Mouse (Mus musculus) stomach, embryonic 16.5 days (tissue): ENCODE data around the gene Mllt11. TPM values are rescaled to one million over a fixed set of nuclear protein-coding genes. Genes with fewer than 3 reads are reported as not detected.

ENCODE experiments used
- ATAC-seq: fragments of 200-750 bp; cut with Nextera tagmentation; 2 replicates; pipeline ENCODE4 v1.8.0; 2017; ENCODE audit warnings: moderate number of reproducible peaks, moderate TSS enrichment; ENCODE audit not compliant: insufficient read depth, low FRiP score
- H3K27ac ChIP-seq: fragments of 300-500 bp; sonication (generic); 2 replicates; pipeline ENCODE4 v1.5.1; 2014; ENCODE audit warnings: low read length
- H3K27me3 ChIP-seq: fragments of 300-500 bp; sonication (generic); 2 replicates; pipeline ENCODE4 v1.6.1; 2014; ENCODE audit warnings: low read length, control low read depth, mixed read lengths; ENCODE audit not compliant: control insufficient read depth, insufficient read depth
- H3K36me3 ChIP-seq: fragments of 300-500 bp; sonication (generic); 2 replicates; pipeline ENCODE4 v1.6.1; 2014; ENCODE audit warnings: low read length; ENCODE audit not compliant: control insufficient read depth, insufficient read depth
- H3K4me1 ChIP-seq: fragments of 300-500 bp; sonication (generic); 2 replicates; pipeline ENCODE4 v1.6.1; 2014; ENCODE audit warnings: low read length, control low read depth, mixed read lengths; ENCODE audit not compliant: control insufficient read depth, insufficient read depth
- H3K4me2 ChIP-seq: fragments of 300-500 bp; sonication (generic); 2 replicates; pipeline ENCODE4 v1.6.1; 2014; ENCODE audit warnings: low read depth, low read length, mixed read lengths
- H3K4me3 ChIP-seq: fragments of 300-500 bp; sonication (generic); replicated peaks from 2 replicates; pipeline ENCODE4 v1.5.1; 2014; ENCODE audit warnings: mild to moderate bottlenecking, low read length
- H3K9ac ChIP-seq: fragments of 300-500 bp; sonication (generic); 2 replicates; pipeline ENCODE4 v1.6.1; 2014; ENCODE audit warnings: low read length
- H3K9me3 ChIP-seq: fragments of 300-500 bp; sonication (generic); replicated peaks from 2 replicates; pipeline ENCODE4 v1.6.1; 2016; ENCODE audit warnings: low read length, control low read depth; ENCODE audit not compliant: control insufficient read depth
- WGBS: fragments of 180-500 bp; shearing (Covaris S2); extraction: QIAGEN DNeasy Blood & Tissue Kit; methylation state at CpG from one replicate; pipeline ENCODE4 v1.1.7; 2014; 5-methylcytosine and 5-hydroxymethylcytosine counted together
- polyA plus RNA-seq: library from polyadenylated mRNA; unstranded; fragments of >200 nt; fragmentation: Nextera tagmentation; extraction: Ambion mirVana; gene quantifications from 2 replicates; pipeline ENCODE4 v1.2.1, GENCODE M21; 2015

The Mllt11 gene
- polyA plus RNA-seq, 1 experiment from 2014 or later, result 16.2 TPM

DNA sequence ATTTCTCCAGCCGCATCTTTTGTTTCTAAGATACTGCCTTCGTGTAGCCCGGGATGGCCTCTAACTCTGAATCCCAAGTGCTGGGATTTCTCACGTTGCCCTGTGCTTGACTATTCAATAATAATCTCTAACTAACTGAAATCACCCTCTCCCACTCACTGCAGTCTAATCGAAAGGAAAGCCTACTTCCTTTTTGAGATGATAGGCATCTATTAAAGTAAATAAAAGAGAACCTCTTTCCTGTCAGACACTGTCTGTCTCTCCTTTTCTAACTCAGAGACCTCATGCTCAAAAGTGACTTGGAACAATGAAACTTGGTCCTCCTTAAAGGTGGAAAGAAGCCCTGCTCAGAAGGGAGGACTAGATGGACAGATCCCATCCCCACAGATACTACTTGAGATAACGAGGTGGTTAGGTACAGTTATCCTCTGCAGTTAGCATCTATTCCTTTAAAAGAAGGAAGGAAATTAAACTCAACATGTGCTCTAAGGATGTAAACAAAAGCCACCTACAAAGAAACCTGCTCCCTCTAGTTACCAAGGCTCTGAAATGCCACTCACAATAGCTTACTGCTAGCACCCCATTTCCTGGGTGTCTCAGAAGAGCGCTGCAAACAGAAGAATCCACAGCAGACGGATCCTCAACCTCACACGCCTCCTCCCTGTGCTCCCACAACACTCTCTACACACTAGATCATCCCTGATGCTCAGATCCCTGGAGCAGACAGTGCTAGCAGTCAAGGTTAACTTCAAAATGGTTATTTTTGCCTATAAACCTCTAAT, 47.0 kb downstream of the Mllt11 start:
- Histone ChIP-seq H3K9ac (no peak overlapping the region), H3K9me3 (no peaks in the 10 kb centered on the region), H3K4me1 (no peaks in the 10 kb centered on the region), H3K27me3 (no peaks in the 10 kb centered on the region), H3K27ac (no peak overlapping the region), H3K4me3 (no peak overlapping the region), H3K4me2 (no peak overlapping the region), H3K36me3 (peaks cover 8% of the 10 kb centered on the region; the same call in 1 of the 2 replicates)
- ATAC-seq, result no peak
- 84% methylated on average over 9 of the region's 9 CpGs for WGBS

- Histone ChIP-seq H3K4me2 (no peak overlapping the region), H3K27ac (no peak overlapping the region), H3K4me1 (no peaks in the 10 kb centered on the region), H3K9ac (no peak overlapping the region), H3K36me3 (no peaks in the 10 kb centered on the region), H3K4me3 (no peak overlapping the region), H3K27me3 (no peaks in the 10 kb centered on the region), H3K9me3 (no peaks in the 10 kb centered on the region)
- WGBS, result 63% methylated on average over 1 of the region's 1 CpGs
- ATAC-seq, result no peak
These were observed 50.1 kb downstream of the Mllt11 start for GRCm38 (mm10) chr3:95181841-95182240.

DNA sequence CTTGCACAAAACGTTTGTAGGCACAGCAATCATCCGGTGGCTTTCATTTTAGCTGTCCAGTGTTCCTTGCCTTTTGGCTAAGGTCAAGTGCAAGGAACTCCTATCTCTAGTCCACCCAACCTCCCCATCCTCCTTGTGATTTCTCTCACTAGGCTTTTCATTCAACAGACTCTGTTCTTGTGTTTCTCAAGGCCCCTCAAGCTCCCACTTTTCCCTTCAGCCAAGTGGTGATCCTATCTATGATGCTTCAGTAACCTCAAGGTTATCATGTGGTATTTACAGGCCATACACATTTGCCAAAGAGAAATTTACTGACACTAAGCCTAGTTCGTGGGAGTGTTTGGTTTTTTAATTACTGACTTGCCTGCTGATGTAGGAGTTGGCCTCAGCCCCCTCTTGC, 52.1 kb downstream of the Mllt11 start:
- Histone ChIP-seq H3K4me3 (no peak overlapping the region), H3K9me3 (no peaks in the 10 kb centered on the region), H3K36me3 (no peaks in the 10 kb centered on the region), H3K4me2 (no peak overlapping the region), H3K9ac (no peak overlapping the region), H3K4me1 (no peaks in the 10 kb centered on the region), H3K27me3 (no peaks in the 10 kb centered on the region), H3K27ac (no peak overlapping the region)
- 62% methylated on average over 3 of the region's 3 CpGs for WGBS
- ATAC-seq, result no peak

DNA sequence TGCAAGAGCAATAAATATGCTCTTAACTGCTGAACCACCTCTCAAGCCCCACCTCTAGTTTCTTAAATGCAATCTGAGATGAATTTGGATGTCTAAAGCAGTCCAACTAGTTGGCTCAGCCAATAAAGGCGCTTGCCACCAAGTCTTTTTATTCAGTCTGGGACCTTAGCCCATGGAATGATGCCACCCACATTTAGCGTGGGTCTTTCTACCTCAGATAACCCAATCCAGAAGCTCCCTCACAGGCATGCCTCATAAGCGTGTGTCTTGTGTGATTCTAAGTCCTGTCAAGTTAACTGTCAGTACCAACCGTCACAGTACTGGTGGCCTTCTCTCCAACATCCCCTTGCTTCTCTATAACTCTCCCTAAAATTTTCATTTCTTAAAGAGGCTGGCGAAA, 53.0 kb downstream of the Mllt11 start:
- 88% methylated on average over 5 of the region's 5 CpGs for WGBS
- Histone ChIP-seq H3K9me3 (no peaks in the 10 kb centered on the region), H3K9ac (no peak overlapping the region), H3K27ac (no peak overlapping the region), H3K36me3 (no peaks in the 10 kb centered on the region), H3K27me3 (no peaks in the 10 kb centered on the region), H3K4me2 (no peak overlapping the region), H3K4me1 (peaks cover 2% of the 10 kb centered on the region; the same call in 1 of the 2 replicates), H3K4me3 (no peak overlapping the region)
- no peak for ATAC-seq

DNA sequence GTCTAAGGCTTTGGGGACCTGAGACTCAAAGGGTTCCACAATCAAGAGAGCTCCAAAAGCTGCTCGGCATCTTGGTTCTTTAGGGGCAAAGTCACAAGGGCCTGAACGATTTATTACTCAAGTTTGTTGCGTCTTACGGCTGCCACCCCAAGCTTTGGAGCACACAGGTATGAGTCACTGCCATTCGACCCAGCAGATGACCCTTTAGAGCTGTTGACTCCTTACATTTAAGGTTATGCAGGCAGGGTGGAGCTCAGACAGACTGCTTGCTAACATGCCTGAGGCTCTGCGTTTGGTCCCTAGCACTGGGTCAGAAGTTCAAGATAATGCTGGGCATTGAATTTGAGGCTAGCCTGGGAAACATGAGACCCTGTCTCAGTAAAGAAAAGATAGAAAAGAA, 54.4 kb downstream of the Mllt11 start:
- ATAC-seq, result no peak

GRCm38 (mm10) chr3:95176500-95176899, 55.5 kb downstream of the Mllt11 start:
- Histone ChIP-seq H3K4me3 (no peak overlapping the region), H3K9me3 (no peaks in the 10 kb centered on the region), H3K27ac (peak overlapping the region; percentile 81), H3K4me2 (no peak overlapping the region), H3K27me3 (peaks cover 18% of the 10 kb centered on the region), H3K36me3 (peaks cover 10% of the 10 kb centered on the region; the same call in 1 of the 2 replicates), H3K9ac (no peak overlapping the region), H3K4me1 (peaks cover 13% of the 10 kb centered on the region; the same call in 1 of the 2 replicates)
- 62% methylated on average over 3 of the region's 3 CpGs for WGBS
- ATAC-seq, result no peak

More for the DNA sequence above, 54.4 kb downstream of the Mllt11 start:
- WGBS, result 52% methylated on average over 6 of the region's 6 CpGs
- Histone ChIP-seq H3K9me3 (no peaks in the 10 kb centered on the region), H3K4me3 (no peak overlapping the region), H3K27ac (peak overlapping the region; percentile 86), H3K27me3 (peaks cover 7% of the 10 kb centered on the region), H3K4me1 (peaks cover 13% of the 10 kb centered on the region; the same call in 1 of the 2 replicates), H3K36me3 (no peaks in the 10 kb centered on the region), H3K4me2 (no peak overlapping the region), H3K9ac (no peak overlapping the region)

DNA sequence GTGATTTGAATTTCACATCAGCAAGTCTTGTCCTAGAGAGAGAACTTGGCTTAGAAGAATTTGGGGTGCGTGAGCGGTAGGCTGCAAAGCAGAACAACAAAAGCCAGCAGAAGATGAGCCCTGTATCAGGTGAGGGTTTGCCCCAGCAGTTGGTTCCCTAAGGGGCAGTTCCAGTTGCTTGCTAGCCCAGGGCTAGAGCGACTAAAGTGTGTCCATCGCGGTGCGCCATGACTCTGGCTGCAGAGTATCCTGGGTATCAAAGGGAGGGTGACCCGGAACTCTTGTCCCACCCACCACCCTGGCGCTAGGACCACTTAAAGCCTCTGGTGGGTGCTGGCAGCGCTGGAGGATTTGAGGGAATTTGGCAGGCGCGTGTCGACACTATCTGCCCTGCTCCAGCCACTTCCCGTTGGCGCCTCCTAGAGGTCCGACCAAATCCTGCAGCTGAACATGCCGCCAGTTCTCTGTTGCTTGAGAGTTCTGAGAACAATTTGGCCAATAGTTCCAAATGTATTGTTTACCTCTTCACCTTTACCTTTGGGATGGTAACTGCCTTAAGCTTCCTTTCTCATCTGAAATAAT, 57.9 kb downstream of the Mllt11 start:
- H3K36me3 ChIP-seq, result peaks cover 10% of the 10 kb centered on the region; the same call in 1 of the 2 replicates
- peaks cover 18% of the 10 kb centered on the region for H3K27me3 ChIP-seq
- H3K4me3 ChIP-seq, result peak overlapping the region; percentile 32
- no peak overlapping the region for H3K9ac ChIP-seq
- ATAC-seq, result peak; percentile 68; the same call in 1 of the 2 replicates
- H3K9me3 ChIP-seq, result no peaks in the 10 kb centered on the region
- peaks cover 13% of the 10 kb centered on the region; the same call in 1 of the 2 replicates for H3K4me1 ChIP-seq
- no peak overlapping the region for H3K27ac ChIP-seq
- 11% methylated on average over 16 of the region's 16 CpGs for WGBS
- peak overlapping the region; percentile 56 for H3K4me2 ChIP-seq

- H3K27ac ChIP-seq, result no peak overlapping the region
- H3K9me3 ChIP-seq, result no peaks in the 10 kb centered on the region
- 20% methylated on average over 58 of the region's 58 CpGs for WGBS
- H3K27me3 ChIP-seq, result peaks cover 18% of the 10 kb centered on the region
- peak; percentile 11; the same call in 1 of the 2 replicates for ATAC-seq
- peaks cover 10% of the 10 kb centered on the region; the same call in 1 of the 2 replicates for H3K36me3 ChIP-seq
- H3K4me1 ChIP-seq, result peaks cover 13% of the 10 kb centered on the region; the same call in 1 of the 2 replicates
- H3K4me3 ChIP-seq, result peak overlapping the region; percentile 32
- peak overlapping the region; percentile 56 for H3K4me2 ChIP-seq
- H3K9ac ChIP-seq, result peak overlapping the region; percentile 59
These were observed 58.6 kb downstream of the Mllt11 start for GRCm38 (mm10) chr3:95173256-95173949.
